ENCODE assay signal across 12 mouse cellular contexts in the genomic region with DNA sequence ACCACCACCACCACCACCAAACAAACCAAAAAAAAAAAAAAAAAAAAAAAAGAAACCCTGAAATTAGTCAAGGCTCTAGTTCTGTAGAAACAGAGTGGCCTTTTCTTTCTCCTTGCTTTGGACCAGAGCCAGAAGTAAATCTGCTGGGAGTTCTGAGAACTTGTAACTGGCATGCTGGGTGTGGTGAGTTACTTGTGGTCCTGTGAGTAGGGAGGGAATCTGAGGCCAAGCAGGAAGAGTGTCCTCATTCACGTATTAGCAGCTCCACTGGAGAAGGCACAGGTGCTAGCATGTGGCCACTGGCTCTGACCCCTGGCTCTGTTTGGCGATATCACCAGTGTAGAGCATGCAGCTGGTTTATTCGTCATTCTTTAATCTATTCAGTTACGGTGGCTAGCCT.
DNase-seq lines count a peak whose midpoint lies in the region; ATAC-seq and TF ChIP-seq lines count a peak whose summit lies in the region.
"Had no signal": no experiment of that assay in that cellular context is flagged by ENCODE, and none has a peak within 500 bp of the region (broad histone marks: within the 10 kb centered on the region; RNA-seq: fewer than 3 reads in every experiment).

No protein-coding gene starts in this region.

- peaks cover 98% of the 10 kb centered on the region for H3K79me2 ChIP-seq in myocyte (ENCODE audit: control insufficient read depth, insufficient read depth)

- DNase-seq in adrenal gland, postnatal 10 days, result peak; percentile 68
- DNase-seq in adrenal gland, adult 18-20 months (ENCODE audit: low spot score in 2 of 2), result no peak
- no peak for DNase-seq in limb, embryonic 10.5 days (ENCODE audit: low spot score)
- peak; percentile 72 to 80 for DNase-seq in heart, adult 9 months (ENCODE audit: low spot score in 2 of 2)
- no peak for DNase-seq in cerebellum, adult 11-12 months
- no peak for DNase-seq in left cerebral cortex, adult 18-20 months (ENCODE audit: low spot score in 2 of 2)
- DNase-seq: B cell, adult 2 months had no signal

- H3ac ChIP-seq in myocyte (ENCODE audit: control insufficient read depth, insufficient read length), result no peak overlapping the region

- peaks cover 26% of the 10 kb centered on the region for H3K4me1 ChIP-seq in limb, embryonic 13.5 days
- peaks cover 12% of the 10 kb centered on the region; the same call in 1 of the 2 replicates for H3K4me1 ChIP-seq in limb, embryonic 10.5 days

- no peak overlapping the region for H3K4me2 ChIP-seq in limb, embryonic 13.5 days (replicated peaks)
- H3K4me2 ChIP-seq in myocyte (ENCODE audit: low read depth), result peak overlapping the region; percentile 37
- H3K4me2 ChIP-seq: embryonic facial prominence, embryonic 12.5 days; intestine, embryonic 15.5 days; stomach, embryonic 15.5 days had no signal

- 70% methylated on average over 4 of the region's 4 CpGs for whole genome bisulfite sequencing in limb, embryonic 13.5 days
- 88% methylated on average over 4 of the region's 4 CpGs for WGBS in limb, embryonic 10.5 days

- H3K9ac ChIP-seq in limb, embryonic 13.5 days, result no peak overlapping the region
- H3K9ac ChIP-seq: embryonic facial prominence, embryonic 12.5 days; intestine, embryonic 15.5 days; stomach, embryonic 15.5 days had no signal

- no peak overlapping the region for H3K4me3 ChIP-seq in limb, embryonic 13.5 days
- H3K4me3 ChIP-seq in limb, embryonic 10.5 days, result no peak overlapping the region
- H3K4me3 ChIP-seq in myocyte, result no peak overlapping the region
- H3K4me3 ChIP-seq: embryonic facial prominence, embryonic 12.5 days; intestine, embryonic 15.5 days; stomach, embryonic 15.5 days had no signal

- peak; percentile 29 for ATAC-seq in limb, embryonic 13.5 days (ENCODE audit: low FRiP score, low read depth)
- ATAC-seq: intestine, embryonic 15.5 days had no signal

- H3K9me3 ChIP-seq in limb, embryonic 13.5 days, result no peaks in the 10 kb centered on the region
- no peaks in the 10 kb centered on the region for H3K9me3 ChIP-seq in limb, embryonic 10.5 days (replicated peaks)
- H3K9me3 ChIP-seq: embryonic facial prominence, embryonic 12.5 days; intestine, embryonic 15.5 days; stomach, embryonic 15.5 days had no signal

- H3K36me3 ChIP-seq in limb, embryonic 13.5 days, result no peaks in the 10 kb centered on the region
- peaks cover 26% of the 10 kb centered on the region for H3K36me3 ChIP-seq in limb, embryonic 10.5 days
- H3K36me3 ChIP-seq in myocyte (ENCODE audit: control insufficient read depth, insufficient read depth), result peaks cover 4% of the 10 kb centered on the region
- H3K36me3 ChIP-seq: embryonic facial prominence, embryonic 12.5 days; intestine, embryonic 15.5 days; stomach, embryonic 15.5 days had no signal

- H3K27me3 ChIP-seq in limb, embryonic 13.5 days, result no peaks in the 10 kb centered on the region
- H3K27me3 ChIP-seq in limb, embryonic 10.5 days (ENCODE audit: low read depth, poor library complexity, severe bottlenecking), result no peaks in the 10 kb centered on the region
- no peaks in the 10 kb centered on the region for H3K27me3 ChIP-seq in myocyte (ENCODE audit: control insufficient read depth, insufficient read depth, insufficient read length)
- H3K27me3 ChIP-seq: embryonic facial prominence, embryonic 12.5 days; intestine, embryonic 15.5 days; stomach, embryonic 15.5 days had no signal

- TF ChIP-seq POLR2A in myocyte (IDR thresholded peaks at IDR 0.05; ENCODE audit: insufficient read length, low read depth), result no peak

- no peak overlapping the region for H3K27ac ChIP-seq in limb, embryonic 13.5 days
- H3K27ac ChIP-seq in limb, embryonic 10.5 days, result no peak overlapping the region
- H3K27ac ChIP-seq: embryonic facial prominence, embryonic 12.5 days; intestine, embryonic 15.5 days had no signal

TF ChIP-seq in myocyte, 11 proteins besides CTCF, POLR2A, EP300 and RAD21:
- TF ChIP-seq MYOG (IDR thresholded peaks at IDR 0.05; ENCODE audit: control insufficient read depth in 1 of 3, insufficient read depth in 1 of 3, insufficient read length in 2 of 3, low read depth in 2 of 3) (peak; percentile 34 to 88 (median 59)), TCF12 (IDR thresholded peaks at IDR 0.05; ENCODE audit: insufficient read depth, poor library complexity, severe bottlenecking) (peak; percentile 16), CEBPB (IDR thresholded peaks at IDR 0.05; ENCODE audit: insufficient read depth, poor library complexity, severe bottlenecking) (no peak), USF1 (IDR thresholded peaks at IDR 0.05; ENCODE audit: low read depth) (no peak), REST (IDR thresholded peaks at IDR 0.05; ENCODE audit: insufficient read depth, insufficient read length) (no peak), E2F4 (IDR thresholded peaks at IDR 0.05; ENCODE audit: insufficient read depth) (no peak), TCF3 (IDR thresholded peaks at IDR 0.05; ENCODE audit: insufficient read length, low read depth) (peak; percentile 35), POLR2AphosphoS2 (IDR thresholded peaks at IDR 0.05; ENCODE audit: insufficient read length, low read depth) (peak; percentile 37), MYOD1 (IDR thresholded peaks at IDR 0.05; ENCODE audit: control insufficient read depth in 1 of 3, insufficient read length in 2 of 3, low read depth in 2 of 3) (peak; percentile 17 to 93 (median 80)), MAX (IDR thresholded peaks at IDR 0.05; ENCODE audit: low read depth) (no peak), SRF (IDR thresholded peaks at IDR 0.05; ENCODE audit: control insufficient read depth, insufficient read length, low read depth) (no peak)

Comparison
In these comparisons a context has a peak if more than half of its experiments do, and no peak if none do; other contexts are left out.
1. DNase-seq: peak in adrenal gland, postnatal 10 days (single experiment) and heart, adult 9 months (2 of 2); none in adrenal gland, adult 18-20 months (0 of 2), limb, embryonic 10.5 days (single experiment), cerebellum, adult 11-12 months (single experiment) and left cerebral cortex, adult 18-20 months (0 of 2).